Mouse (Mus musculus): ENCODE measurements at regions not wholly inside any gene's neighbourhood (a gene's known extent, or its start where the extent isn't known, plus 50 kb on each side); places are given as distances from the start of the nearest gene placed in this dataset.

- in situ Hi-C loops (cut with MboI; ENCODE audit: low sequenced_read_pairs), result no loop called here
Observed at GRCm38 (mm10) chr3:121867301-121867700, 52.2 kb upstream of the Abcd3 start.

GRCm38 (mm10) chr3:121864734-121865445 is 49.8 kb upstream of the Abcd3 start:
- in situ Hi-C loops (cut with MboI; ENCODE audit: low sequenced_read_pairs), result no loop called here
